Mouse (Mus musculus): ENCODE data around the gene Armc12. TPM values are rescaled to one million over a fixed set of nuclear protein-coding genes. Genes with fewer than 3 reads are reported as not detected.

The Armc12 gene
- polyA plus RNA-seq, 1 experiment: not detected

DNA sequence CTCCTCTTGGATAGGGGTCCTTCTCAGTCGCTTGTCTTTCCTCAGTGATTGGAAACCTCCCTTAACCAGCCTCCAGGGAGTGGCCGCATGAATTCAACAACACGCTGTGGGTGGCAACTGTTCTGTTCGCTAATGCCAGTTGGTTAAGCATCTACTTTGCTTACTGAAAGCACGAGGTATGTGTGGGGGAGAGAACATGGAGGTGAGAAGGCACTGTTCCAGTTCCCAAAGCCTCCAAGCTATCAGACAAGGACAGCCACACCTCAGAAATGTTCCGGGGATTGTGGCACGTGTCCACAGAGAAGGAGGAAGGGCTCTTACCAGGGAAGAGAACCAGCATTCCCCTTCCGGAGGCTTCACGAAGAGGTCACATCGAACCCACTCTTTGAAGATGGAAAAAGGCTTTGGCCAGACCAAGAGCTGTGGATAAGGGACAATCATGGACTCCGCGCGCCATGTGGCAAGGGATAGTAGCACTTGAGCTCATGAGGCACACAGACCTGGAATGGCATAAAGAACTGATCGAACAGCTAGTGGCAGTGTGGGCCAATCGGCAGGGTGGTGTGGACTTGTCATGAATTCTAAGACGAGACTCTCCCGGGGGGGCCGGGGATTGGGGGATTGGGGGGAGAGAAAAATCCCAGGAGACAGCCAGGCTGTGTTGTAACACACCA lies 42.9 kb upstream of the Armc12 start:
- no peaks in the 10 kb centered on the region for H3K9me3 ChIP-seq (replicated peaks; ENCODE audit: control insufficient read depth, insufficient read depth, low read length, poor library complexity, severe bottlenecking)
- 0 out of 2 replicates have a peak overlapping the region, but pooled peaks have one; percentile 6 for H3K27ac ChIP-seq (ENCODE audit: insufficient read depth, low read length)
- no peak overlapping the region for H3K4me3 ChIP-seq (ENCODE audit: low read depth, low read length)
- no peaks in the 10 kb centered on the region for H3K27me3 ChIP-seq (ENCODE audit: control insufficient read depth, insufficient read depth, low read length, poor library complexity, severe bottlenecking)
- peaks cover 6% of the 10 kb centered on the region for H3K4me1 ChIP-seq (ENCODE audit: control insufficient read depth, insufficient read depth, low read length)
- H3K9ac ChIP-seq (ENCODE audit: low read depth, poor library complexity, severe bottlenecking): no peak overlapping the region
- H3K36me3 ChIP-seq (ENCODE audit: control insufficient read depth, insufficient read depth, low read length, poor library complexity, severe bottlenecking): no peaks in the 10 kb centered on the region
- no peak for TF ChIP-seq EP300 (IDR thresholded peaks at IDR 0.05; ENCODE audit: insufficient read depth, low read depth, low read length)
- no peak for TF ChIP-seq CTCF (IDR thresholded peaks at IDR 0.05; ENCODE audit: low read depth, low read length)
- no peak for TF ChIP-seq POLR2A (IDR thresholded peaks at IDR 0.05; ENCODE audit: insufficient read depth, low read length)

GRCm38 (mm10) chr17:28488258-28489013 lies 42.2 kb upstream of the Armc12 start:
- Histone ChIP-seq H3K27ac (ENCODE audit: insufficient read depth, low read length) (peak overlapping the region; percentile 13; the same call in 1 of the 2 replicates), H3K9ac (ENCODE audit: low read depth, poor library complexity, severe bottlenecking) (no peak overlapping the region), H3K4me1 (ENCODE audit: control insufficient read depth, insufficient read depth, low read length) (peaks cover 6% of the 10 kb centered on the region), H3K27me3 (ENCODE audit: control insufficient read depth, insufficient read depth, low read length, poor library complexity, severe bottlenecking) (no peaks in the 10 kb centered on the region), H3K4me3 (ENCODE audit: low read depth, low read length) (no peak overlapping the region), H3K36me3 (ENCODE audit: control insufficient read depth, insufficient read depth, low read length, poor library complexity, severe bottlenecking) (no peaks in the 10 kb centered on the region), H3K9me3 (replicated peaks; ENCODE audit: control insufficient read depth, insufficient read depth, low read length, poor library complexity, severe bottlenecking) (no peaks in the 10 kb centered on the region)
- TF ChIP-seq CTCF (IDR thresholded peaks at IDR 0.05; ENCODE audit: low read depth, low read length): no peak
- no peak for TF ChIP-seq POLR2A (IDR thresholded peaks at IDR 0.05; ENCODE audit: insufficient read depth, low read length)
- 0 out of 2 replicates have a peak, but pooled peaks have one; percentile 15 for TF ChIP-seq EP300 (IDR thresholded peaks at IDR 0.05; ENCODE audit: insufficient read depth, low read depth, low read length)

DNA sequence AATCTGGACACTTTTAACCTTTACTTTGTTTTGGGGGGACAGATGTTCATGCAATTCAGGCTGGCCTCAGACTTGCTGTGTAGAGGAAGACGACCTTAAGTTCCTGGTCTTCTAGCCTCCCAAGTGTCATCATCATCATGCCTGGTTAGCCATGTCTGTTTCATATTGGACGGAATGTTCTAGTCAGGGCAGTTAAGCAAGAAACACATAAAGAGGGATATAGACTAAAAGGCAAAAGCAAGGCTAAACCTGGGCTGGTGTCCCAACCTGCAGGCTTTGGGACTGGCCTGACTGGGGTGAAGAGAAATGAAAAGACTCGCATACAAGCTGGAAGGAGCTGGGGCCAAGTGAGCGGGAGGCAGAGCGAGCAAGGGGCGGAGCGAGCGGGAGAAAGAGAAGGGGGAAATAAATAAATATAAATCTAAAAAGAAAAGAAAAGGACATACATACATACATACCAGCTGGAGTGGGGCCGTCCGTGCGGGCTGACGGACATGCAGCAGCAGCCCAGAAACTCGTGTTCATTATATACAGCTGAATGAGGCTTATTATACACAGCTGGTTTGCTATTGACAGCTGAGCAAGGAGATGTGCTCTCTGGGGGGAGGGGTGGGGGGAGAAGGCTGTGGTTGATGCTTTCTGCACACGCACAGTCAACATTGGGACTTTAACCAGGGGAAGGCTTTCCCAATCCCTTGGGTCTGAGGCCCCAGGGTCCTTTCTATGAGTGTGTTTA lies 39.4 kb upstream of the Armc12 start:
- H3K36me3 ChIP-seq (ENCODE audit: control insufficient read depth, insufficient read depth, low read length, poor library complexity, severe bottlenecking): no peaks in the 10 kb centered on the region
- H3K27me3 ChIP-seq (ENCODE audit: control insufficient read depth, insufficient read depth, low read length, poor library complexity, severe bottlenecking): no peaks in the 10 kb centered on the region
- no peak overlapping the region for H3K27ac ChIP-seq (ENCODE audit: insufficient read depth, low read length)
- H3K4me1 ChIP-seq (ENCODE audit: control insufficient read depth, insufficient read depth, low read length): peaks cover 6% of the 10 kb centered on the region
- H3K9me3 ChIP-seq (replicated peaks; ENCODE audit: control insufficient read depth, insufficient read depth, low read length, poor library complexity, severe bottlenecking): no peaks in the 10 kb centered on the region
- H3K9ac ChIP-seq (ENCODE audit: low read depth, poor library complexity, severe bottlenecking): no peak overlapping the region
- TF ChIP-seq CTCF (IDR thresholded peaks at IDR 0.05; ENCODE audit: low read depth, low read length) (no peak), POLR2A (IDR thresholded peaks at IDR 0.05; ENCODE audit: insufficient read depth, low read length) (no peak), EP300 (IDR thresholded peaks at IDR 0.05; ENCODE audit: insufficient read depth, low read depth, low read length) (no peak)
- H3K4me3 ChIP-seq (ENCODE audit: low read depth, low read length): peak overlapping the region; percentile 7

GRCm38 (mm10) chr17:28495832-28496231 lies 34.8 kb upstream of the Armc12 start:
- H3K9me3 ChIP-seq (replicated peaks; ENCODE audit: control insufficient read depth, insufficient read depth, low read length, poor library complexity, severe bottlenecking): 0 out of 2 replicates have a peak, but pooled peaks cover 3% of the 10 kb centered on the region
- H3K4me3 ChIP-seq (ENCODE audit: low read depth, low read length): no peak overlapping the region
- no peaks in the 10 kb centered on the region for H3K4me1 ChIP-seq (ENCODE audit: control insufficient read depth, insufficient read depth, low read length)
- TF ChIP-seq CTCF (IDR thresholded peaks at IDR 0.05; ENCODE audit: low read depth, low read length) (no peak), EP300 (IDR thresholded peaks at IDR 0.05; ENCODE audit: insufficient read depth, low read depth, low read length) (no peak), POLR2A (IDR thresholded peaks at IDR 0.05; ENCODE audit: insufficient read depth, low read length) (no peak)
- no peaks in the 10 kb centered on the region for H3K36me3 ChIP-seq (ENCODE audit: control insufficient read depth, insufficient read depth, low read length, poor library complexity, severe bottlenecking)
- no peak overlapping the region for H3K27ac ChIP-seq (ENCODE audit: insufficient read depth, low read length)
- no peaks in the 10 kb centered on the region for H3K27me3 ChIP-seq (ENCODE audit: control insufficient read depth, insufficient read depth, low read length, poor library complexity, severe bottlenecking)
- no peak overlapping the region for H3K9ac ChIP-seq (ENCODE audit: low read depth, poor library complexity, severe bottlenecking)

DNA sequence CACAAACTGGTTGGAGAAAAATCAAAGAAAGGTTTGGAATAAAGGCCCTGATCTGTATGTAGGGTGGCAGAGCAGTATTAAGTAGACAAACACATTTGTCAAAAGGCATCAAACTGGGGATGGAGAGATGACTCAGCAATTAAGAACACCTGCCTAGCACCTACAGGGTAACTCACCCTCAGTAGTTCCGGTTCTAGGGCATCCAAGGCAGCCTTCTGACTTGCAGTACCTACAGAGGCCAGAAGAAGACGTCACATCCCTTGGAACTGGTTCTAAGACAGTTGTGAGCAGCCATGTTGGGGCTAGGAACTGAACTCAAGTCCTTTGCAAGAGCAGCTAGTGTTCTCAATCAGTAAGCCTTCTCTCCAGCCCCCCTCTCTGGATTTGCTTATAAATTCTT lies 31.4 kb upstream of the Armc12 start:
- Histone ChIP-seq H3K27ac (ENCODE audit: insufficient read depth, low read length) (no peak overlapping the region), H3K9ac (ENCODE audit: low read depth, poor library complexity, severe bottlenecking) (no peak overlapping the region), H3K4me1 (ENCODE audit: control insufficient read depth, insufficient read depth, low read length) (no peaks in the 10 kb centered on the region), H3K4me3 (ENCODE audit: low read depth, low read length) (no peak overlapping the region), H3K36me3 (ENCODE audit: control insufficient read depth, insufficient read depth, low read length, poor library complexity, severe bottlenecking) (no peaks in the 10 kb centered on the region), H3K9me3 (replicated peaks; ENCODE audit: control insufficient read depth, insufficient read depth, low read length, poor library complexity, severe bottlenecking) (0 out of 2 replicates have a peak, but pooled peaks cover 3% of the 10 kb centered on the region), H3K27me3 (ENCODE audit: control insufficient read depth, insufficient read depth, low read length, poor library complexity, severe bottlenecking) (no peaks in the 10 kb centered on the region)
- TF ChIP-seq EP300 (IDR thresholded peaks at IDR 0.05; ENCODE audit: insufficient read depth, low read depth, low read length) (no peak), CTCF (IDR thresholded peaks at IDR 0.05; ENCODE audit: low read depth, low read length) (no peak), POLR2A (IDR thresholded peaks at IDR 0.05; ENCODE audit: insufficient read depth, low read length) (no peak)
